Mouse (Mus musculus) retina, postnatal 1 day (tissue): ENCODE data around the gene Mapk3.
A peak's percentile ranks its signal among the peaks of the same experiment; 100 is the strongest.
"Not testable (repeated sequence)": the region's sequence is repeated elsewhere in the genome, so short reads cannot be mapped to it uniquely, and the experiment has no call there.

ENCODE experiments used
- DNase-seq: peaks from one replicate; pipeline ENCODE4 v3.0.0-alpha.2; 2012

Gene Mapk3

GRCm38 (mm10) chr7:126760391-126760802 is 996 bp downstream of the Mapk3 start:
- peak; percentile 56 for DNase-seq

GRCm38 (mm10) chr7:126760956-126761355 is 1.6 kb downstream of the Mapk3 start:
- no peak for DNase-seq

GRCm38 (mm10) chr7:126761529-126762067 is 2.2 kb downstream of the Mapk3 start:
- DNase-seq = no peak

- DNase-seq = no peak
Measured at GRCm38 (mm10) chr7:126762471-126763008, 3.1 kb downstream of the Mapk3 start.

GRCm38 (mm10) chr7:126765540-126765939 is 6.1 kb downstream of the Mapk3 start:
- DNase-seq = no peak

GRCm38 (mm10) chr7:126766201-126766600 is 6.8 kb downstream of the Mapk3 start, which contains the start of gene Gdpd3:
Gene Gdpd3 (plus strand): TSS chr7:126766334.
- DNase-seq = no peak

GRCm38 (mm10) chr7:126767001-126767400 is 7.6 kb downstream of the Mapk3 start:
- no peak for DNase-seq

GRCm38 (mm10) chr7:126770784-126771183 is 11.4 kb downstream of the Mapk3 start:
- no peak for DNase-seq

GRCm38 (mm10) chr7:126773351-126773750 is 13.9 kb downstream of the Mapk3 start:
- DNase-seq = no peak

GRCm38 (mm10) chr7:126774463-126774862 is 15.1 kb downstream of the Mapk3 start:
- DNase-seq = no peak

- no peak for DNase-seq
Measured at GRCm38 (mm10) chr7:126775185-126775977, 16.0 kb downstream of the Mapk3 start.

- DNase-seq = no peak
Measured at GRCm38 (mm10) chr7:126775978-126776234, 16.5 kb downstream of the Mapk3 start.

GRCm38 (mm10) chr7:126776598-126777057 is 17.2 kb downstream of the Mapk3 start, which contains the start of gene Ypel3:
Gene Ypel3 (plus strand): TSS chr7:126776955.
- DNase-seq = peak; percentile 96

GRCm38 (mm10) chr7:126777476-126777875 is 18.1 kb downstream of the Mapk3 start:
- no peak for DNase-seq

- DNase-seq = no peak
Measured at GRCm38 (mm10) chr7:126778147-126778546, 18.7 kb downstream of the Mapk3 start.

- not testable (repeated sequence) for DNase-seq
Measured at GRCm38 (mm10) chr7:126779101-126779500, 19.7 kb downstream of the Mapk3 start.

GRCm38 (mm10) chr7:126779983-126780970 is 20.9 kb downstream of the Mapk3 start:
- DNase-seq = peak; percentile 91

GRCm38 (mm10) chr7:126780971-126781635 is 21.7 kb downstream of the Mapk3 start, which contains the start of gene Tbx6:
Gene Tbx6 (plus strand): TSS chr7:126781483.
- DNase-seq = peak; percentile 70

GRCm38 (mm10) chr7:126781661-126782370 is 22.4 kb downstream of the Mapk3 start:
- no peak for DNase-seq

GRCm38 (mm10) chr7:126782693-126783092 is 23.3 kb downstream of the Mapk3 start:
- no peak for DNase-seq

GRCm38 (mm10) chr7:126784469-126784868 is 25.1 kb downstream of the Mapk3 start:
- no peak for DNase-seq

- DNase-seq = no peak
Measured at GRCm38 (mm10) chr7:126785056-126785455, 25.7 kb downstream of the Mapk3 start.
